Mouse (Mus musculus) small intestine, adult 2 months (tissue): Measurements from ENCODE around the gene Drc1.

Source experiments
- CTCF ChIP-seq: fragments of 200-500 bp; IDR thresholded peaks from 2 replicates; pipeline ENCODE4 v1.5.1; 2012; ENCODE audit warnings: low read depth, mild to moderate bottlenecking, control low read depth, inconsistent platforms, low read length, moderate library complexity, mixed read lengths; ENCODE audit not compliant: insufficient replicate concordance, insufficient read length; ENCODE audit errors: extremely low read depth
- POLR2A ChIP-seq: fragments of 200-500 bp; IDR thresholded peaks from 2 replicates; pipeline ENCODE4 v1.6.1; 2012; ENCODE audit warnings: low read depth, mild to moderate bottlenecking, control low read depth, inconsistent platforms, low read length, moderate library complexity

DNA sequence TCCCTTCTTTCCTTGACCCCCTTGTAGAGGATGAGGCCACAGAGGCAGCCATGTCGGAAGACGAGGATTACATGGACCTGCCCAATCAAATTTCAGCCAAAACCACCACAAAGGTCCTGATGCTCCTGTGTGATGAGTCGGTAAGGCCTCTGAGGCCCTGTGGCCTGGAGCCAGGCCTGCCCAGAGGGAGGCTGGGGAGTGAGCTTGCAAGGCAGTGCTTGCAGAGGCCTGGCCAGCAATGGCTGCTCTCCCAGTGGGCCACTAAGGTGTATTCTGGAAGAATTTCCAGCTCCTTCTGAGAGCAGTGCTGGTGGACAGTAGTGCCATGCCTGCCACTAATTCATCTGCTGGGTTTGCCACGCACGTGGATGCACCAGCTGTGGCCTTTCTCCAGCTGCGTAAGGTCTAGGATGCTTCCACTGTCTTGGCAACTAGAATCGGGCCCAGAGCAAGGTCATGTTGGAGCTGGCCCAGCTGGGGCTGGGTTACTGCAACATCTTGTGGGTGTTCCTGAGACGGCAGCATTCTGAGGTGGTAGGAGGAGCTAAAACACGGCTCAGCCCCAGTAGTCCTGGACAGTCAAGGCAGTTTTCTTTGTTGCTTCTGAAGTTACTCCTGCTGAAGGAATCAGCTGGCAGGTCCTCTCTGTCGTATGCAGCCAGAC is 77.4 kb downstream of the Drc1 start:
- TF ChIP-seq POLR2A (no peak), CTCF (no peak)
